Mouse (Mus musculus) macrophage (primary cell): ENCODE data around the gene Erbb2. TPM values are rescaled to one million over a fixed set of nuclear protein-coding genes. Genes with fewer than 3 reads are reported as not detected.

Experiments used
- H3K27ac ChIP-seq: fragments of 350-480 bp; formaldehyde crosslinking; 2 replicates; pipeline ENCODE4 v1.9.0; 2021
- H3K36me3 ChIP-seq: fragments of 350-480 bp; formaldehyde crosslinking; 2 replicates; pipeline ENCODE4 v1.9.0; 2021; ENCODE audit errors: inconsistent target
- H3K4me3 ChIP-seq: fragments of 350-480 bp; formaldehyde crosslinking; 2 replicates; pipeline ENCODE4 v1.9.0; 2021; ENCODE audit errors: inconsistent target
- H3K79me2 ChIP-seq: fragments of 350-480 bp; formaldehyde crosslinking; 2 replicates; pipeline ENCODE4 v1.9.0; 2021; ENCODE audit errors: inconsistent target
- WGBS: methylation state at CpG from one replicate; pipeline ENCODE4 v1.1.7; 2026; ENCODE audit warnings: inconsistent platforms; ENCODE audit not compliant: missing documents; 5-methylcytosine and 5-hydroxymethylcytosine counted together
- polyA plus RNA-seq: library from polyadenylated mRNA; stranded (reverse); fragments of 250-400 nt; gene quantifications from 3 replicates; pipeline ENCODE4 v1.2.4, GENCODE M21; 2018; ENCODE audit warnings: inconsistent platforms

Gene Erbb2
- polyA plus RNA-seq, 1 experiment from 2014 or later, result not detected

DNA sequence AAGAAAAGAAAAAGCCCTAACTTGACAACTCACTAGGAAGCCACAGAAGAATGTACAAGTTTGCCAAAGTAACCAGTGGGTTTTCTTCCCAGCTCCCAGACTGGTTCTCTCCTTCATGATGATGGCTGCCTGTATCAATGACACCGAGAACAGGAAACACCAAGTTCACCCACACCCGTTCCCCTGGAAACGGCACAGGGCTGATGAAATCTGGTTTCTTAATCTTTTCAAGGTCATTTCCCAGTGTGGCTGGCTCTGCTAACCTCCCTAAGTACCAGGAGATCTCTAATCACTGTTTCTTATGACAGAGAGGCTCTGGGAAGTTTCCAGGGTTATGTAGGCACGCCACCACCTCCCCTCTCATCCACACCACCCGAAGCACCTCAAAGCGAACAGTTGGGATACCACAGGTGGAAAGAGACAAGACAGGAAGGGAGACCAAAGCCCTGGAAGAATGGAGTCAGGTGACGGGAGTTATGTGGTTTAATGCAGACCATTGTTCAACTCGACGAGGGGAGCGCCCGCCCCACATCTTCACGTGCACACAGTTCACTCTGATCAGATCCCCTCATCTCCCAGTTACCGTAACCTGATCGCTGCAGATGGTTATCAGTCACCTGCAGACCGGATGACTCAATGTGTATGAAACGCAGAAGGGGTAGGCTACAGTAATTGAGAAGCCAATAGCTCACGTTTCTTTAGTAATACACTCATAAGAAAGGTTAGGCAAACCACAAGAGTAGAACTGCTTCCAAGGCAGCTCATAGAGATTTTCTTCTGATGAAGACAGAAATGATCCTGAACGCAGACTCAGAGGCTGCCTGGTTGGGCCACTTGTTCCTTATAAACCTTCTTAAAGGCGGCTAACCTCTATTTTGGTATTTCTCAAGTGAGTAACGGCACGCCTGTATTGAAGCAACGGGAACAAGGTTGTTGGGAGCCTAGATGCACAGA, 57.8 kb downstream of the Erbb2 start:
- no peak overlapping the region for H3K4me3 ChIP-seq
- H3K79me2 ChIP-seq, result no peaks in the 10 kb centered on the region
- no peaks in the 10 kb centered on the region for H3K36me3 ChIP-seq
- WGBS, result 47% methylated on average over 22 of the region's 22 CpGs
- H3K27ac ChIP-seq, result no peak overlapping the region

DNA sequence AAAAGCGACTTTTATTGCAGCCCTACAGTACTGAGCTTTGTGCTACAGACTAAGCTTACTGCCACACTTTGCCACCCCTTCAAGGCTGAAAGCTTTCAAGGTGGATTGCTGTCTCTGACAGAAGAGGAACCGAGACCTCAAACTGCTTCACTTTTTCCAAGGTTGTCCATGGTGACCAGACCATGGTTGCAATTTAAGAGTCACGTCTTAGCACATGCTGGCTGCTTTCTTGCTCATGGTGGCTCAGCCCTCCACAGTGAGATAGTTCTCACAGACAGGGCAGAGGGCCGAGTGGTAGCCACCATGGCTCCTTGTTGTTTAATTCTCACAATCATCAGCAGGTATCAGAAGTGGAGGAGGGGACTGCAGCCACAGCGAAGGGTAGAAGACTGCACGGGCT, 58.5 kb downstream of the Erbb2 start:
- H3K79me2 ChIP-seq, result no peaks in the 10 kb centered on the region
- H3K4me3 ChIP-seq, result no peak overlapping the region
- no peaks in the 10 kb centered on the region for H3K36me3 ChIP-seq
- 62% methylated on average over 6 of the region's 6 CpGs for WGBS
- no peak overlapping the region for H3K27ac ChIP-seq

DNA sequence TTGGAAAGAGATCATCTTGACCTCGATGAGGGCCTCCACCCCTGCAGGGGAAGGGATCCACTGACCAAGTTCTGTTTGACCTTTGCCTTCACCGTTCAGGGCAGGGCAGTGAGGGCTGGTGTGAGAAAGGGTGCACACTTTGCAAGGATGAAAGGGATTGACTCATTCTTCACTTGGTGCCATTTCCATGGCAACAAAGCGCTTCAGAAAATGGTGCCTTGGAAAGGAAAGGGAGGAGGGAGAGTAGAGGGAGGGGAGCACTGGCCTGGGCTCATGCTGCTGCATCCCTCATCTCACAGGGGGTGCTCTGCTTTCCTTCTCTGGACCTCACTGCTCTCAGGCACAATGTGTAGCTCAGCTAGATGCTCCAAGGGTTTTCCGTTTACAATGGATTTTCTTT, 60.4 kb downstream of the Erbb2 start:
- Histone ChIP-seq H3K79me2 (no peaks in the 10 kb centered on the region), H3K4me3 (no peak overlapping the region), H3K27ac (no peak overlapping the region), H3K36me3 (no peaks in the 10 kb centered on the region)
- WGBS, result 86% methylated on average over 4 of the region's 4 CpGs

DNA sequence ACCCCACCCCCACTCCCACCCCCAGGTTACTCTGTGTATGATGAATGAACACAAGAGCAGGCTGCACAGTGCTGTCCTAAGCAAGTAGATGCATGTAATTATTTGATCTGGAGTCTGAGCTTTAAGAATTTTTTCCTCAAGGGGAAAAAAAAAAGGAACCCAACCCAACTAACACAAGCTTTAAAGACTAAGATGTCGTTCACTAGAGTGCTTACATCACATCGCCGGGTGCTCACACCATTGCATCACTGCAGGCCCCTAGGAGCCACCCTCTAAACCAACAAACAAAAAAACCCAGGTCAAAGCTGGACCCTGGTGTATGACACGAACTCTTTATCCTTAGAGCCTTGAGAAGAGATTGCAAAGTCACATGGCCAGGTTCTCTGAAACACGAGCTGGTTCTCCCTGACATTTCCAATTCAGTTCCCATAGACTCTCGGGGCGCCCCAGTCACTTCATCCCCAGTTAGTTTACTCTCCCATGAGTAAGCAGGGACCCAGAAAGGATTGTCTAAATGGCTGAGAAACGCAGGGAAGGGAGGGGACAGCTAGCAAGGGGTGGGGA, 61.7 kb downstream of the Erbb2 start:
- Histone ChIP-seq H3K27ac (no peak overlapping the region), H3K4me3 (no peak overlapping the region), H3K36me3 (no peaks in the 10 kb centered on the region), H3K79me2 (no peaks in the 10 kb centered on the region)
- WGBS, result 65% methylated on average over 8 of the region's 8 CpGs

DNA sequence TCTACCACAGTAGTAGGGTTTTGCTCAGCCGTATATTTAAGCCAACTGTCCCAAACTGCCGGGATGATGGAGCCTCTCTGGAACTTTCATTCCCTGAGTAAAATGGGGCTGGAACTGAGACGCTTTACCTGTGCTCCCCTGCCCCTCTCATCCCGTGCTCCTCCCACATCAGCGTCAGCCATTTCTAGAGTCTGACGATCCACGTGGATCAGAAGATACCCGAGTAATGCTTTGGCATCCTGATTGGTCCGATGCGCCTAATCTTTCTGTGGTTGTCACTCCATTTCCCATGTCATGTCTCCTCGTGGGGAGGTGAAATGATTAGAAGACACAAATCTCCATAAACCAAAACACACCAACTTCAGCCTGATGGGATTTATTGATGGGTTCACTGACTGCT, 62.7 kb downstream of the Erbb2 start:
- Histone ChIP-seq H3K79me2 (no peaks in the 10 kb centered on the region), H3K27ac (no peak overlapping the region), H3K4me3 (no peak overlapping the region), H3K36me3 (no peaks in the 10 kb centered on the region)
- 94% methylated on average over 11 of the region's 11 CpGs for WGBS

DNA sequence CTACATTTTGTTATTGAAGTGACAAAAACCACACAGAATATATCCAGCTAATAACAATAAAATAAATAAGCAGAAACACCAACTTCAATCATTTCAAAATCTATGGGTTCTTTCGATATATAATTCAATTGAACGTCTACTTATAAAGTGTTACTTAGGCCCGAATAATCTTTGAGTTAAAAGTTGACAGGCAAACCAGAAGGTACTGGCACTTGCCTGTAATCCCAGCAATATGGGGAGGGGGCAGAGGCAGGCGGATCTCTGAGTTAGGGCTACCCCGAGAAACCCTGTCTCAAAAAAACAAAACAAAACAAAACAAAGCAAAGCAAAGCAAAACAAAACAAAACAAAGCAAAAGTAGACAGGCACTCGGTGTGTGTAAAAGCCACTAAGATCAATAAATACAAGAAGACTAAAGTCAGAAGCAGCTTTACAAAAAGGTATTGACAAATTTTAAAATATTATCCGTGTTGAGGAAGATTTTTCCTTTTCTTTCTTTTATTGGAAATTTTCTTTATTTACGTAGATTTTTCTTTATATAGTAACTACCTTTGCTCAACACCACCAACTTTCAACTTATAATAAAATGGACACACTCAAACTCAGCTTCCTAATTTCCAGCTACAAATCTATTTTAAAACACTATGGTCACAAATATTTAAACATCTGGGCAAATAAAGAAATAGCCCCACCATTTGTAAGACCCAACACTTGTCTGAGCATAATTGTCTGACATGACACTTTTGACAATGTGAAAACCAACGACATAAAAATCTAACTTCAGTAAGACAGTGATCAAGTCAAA, 63.6 kb downstream of the Erbb2 start:
- Histone ChIP-seq H3K79me2 (no peaks in the 10 kb centered on the region), H3K36me3 (no peaks in the 10 kb centered on the region), H3K27ac (no peak overlapping the region), H3K4me3 (no peak overlapping the region)
- WGBS, result 92% methylated on average over 9 of the region's 9 CpGs

DNA sequence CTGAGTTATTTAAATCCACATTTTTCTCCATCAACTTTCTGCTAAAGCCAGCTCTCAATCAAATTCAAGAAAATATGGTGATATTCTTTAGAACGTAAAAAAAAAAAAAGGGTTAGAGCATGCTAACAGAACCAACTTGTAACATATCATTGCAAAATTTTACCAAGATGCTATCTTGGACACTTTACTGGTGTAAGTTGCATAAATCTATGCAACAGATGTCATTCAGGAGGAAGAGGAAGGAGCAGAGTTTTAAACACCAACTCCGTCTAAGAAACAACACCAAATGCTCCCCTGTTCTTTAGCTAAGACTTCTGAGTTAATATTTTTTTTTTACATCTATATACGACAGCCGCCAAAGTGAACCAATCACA, 64.2 kb downstream of the Erbb2 start:
- H3K36me3 ChIP-seq, result no peaks in the 10 kb centered on the region
- H3K4me3 ChIP-seq, result no peak overlapping the region
- WGBS, result 58% methylated on average over 4 of the region's 4 CpGs
- H3K27ac ChIP-seq, result no peak overlapping the region
- H3K79me2 ChIP-seq, result no peaks in the 10 kb centered on the region

DNA sequence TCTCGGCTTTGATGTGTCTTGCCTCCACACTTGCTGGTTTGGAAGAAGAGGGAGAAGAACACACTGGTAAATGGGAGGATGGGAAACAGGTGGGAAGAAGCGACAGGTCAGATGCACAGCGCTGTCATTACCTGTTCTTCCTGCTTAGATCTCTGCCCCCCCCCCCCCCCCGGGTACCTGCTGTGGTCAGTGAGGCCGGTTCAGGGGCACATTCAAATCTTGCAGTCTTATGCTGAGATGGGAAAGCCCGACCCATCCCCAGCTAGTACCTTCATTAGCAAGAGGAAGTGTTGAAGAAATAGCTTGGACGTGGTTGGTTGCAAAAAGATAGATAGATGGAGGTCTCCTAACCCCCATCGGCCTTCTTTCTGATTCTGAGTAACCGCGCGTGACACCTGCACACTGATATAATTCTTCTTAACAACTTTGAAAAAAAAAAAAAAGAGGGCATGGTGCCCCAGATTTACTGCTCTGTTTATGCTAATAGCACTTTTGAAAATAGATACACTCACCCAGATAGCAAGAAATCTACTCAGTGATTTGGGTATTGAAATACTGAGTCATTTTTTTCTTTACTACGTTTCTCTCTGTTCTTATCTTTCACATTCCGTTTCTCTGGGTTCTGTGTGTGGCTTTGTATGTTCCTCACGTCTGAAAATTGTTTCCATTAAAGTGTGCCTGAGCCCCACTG, 64.9 kb downstream of the Erbb2 start:
- no peak overlapping the region for H3K27ac ChIP-seq

DNA sequence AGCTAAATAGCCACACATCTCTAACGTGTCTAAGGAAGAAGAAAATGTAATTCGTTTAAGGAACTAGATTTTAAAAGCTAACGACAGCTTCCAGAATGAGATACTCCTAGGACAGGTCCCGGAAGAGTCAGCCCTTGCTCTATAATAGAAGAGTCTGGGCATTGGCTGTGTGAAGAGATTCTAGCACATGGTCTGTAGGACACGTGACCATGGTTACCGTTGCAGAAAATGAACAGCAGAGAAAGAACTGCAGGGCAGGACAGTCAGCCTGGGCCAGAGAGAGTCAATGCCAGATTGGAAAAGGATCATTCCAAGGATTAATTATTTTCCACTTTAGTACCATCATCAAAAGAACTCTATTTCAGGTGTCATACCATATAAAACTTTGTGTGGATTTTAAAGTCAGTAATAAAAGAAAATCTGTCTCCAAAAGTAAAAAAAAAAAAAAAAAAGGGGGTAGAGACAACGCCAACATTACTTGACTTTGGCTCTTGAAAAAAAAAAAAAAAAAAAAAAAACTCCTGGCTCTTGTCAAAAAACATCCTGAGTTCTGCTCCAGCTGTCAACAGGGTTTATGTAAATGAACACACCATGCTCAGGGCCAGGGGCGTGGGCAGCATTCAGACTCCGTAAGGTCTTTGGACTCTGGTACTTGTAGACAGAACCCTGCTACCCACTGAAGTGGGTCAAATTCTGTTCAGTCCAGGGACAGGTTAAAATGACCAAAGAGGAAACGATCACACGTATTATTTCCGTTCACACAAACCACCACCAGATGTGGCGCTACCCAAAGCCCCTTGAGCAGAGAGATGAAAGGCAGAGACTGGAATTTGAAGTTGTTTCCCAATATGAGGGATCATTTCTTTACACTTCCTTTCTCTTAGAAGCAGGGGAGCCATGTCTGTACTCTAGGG, 67.0 kb downstream of the Erbb2 start:
- no peaks in the 10 kb centered on the region for H3K36me3 ChIP-seq
- 75% methylated on average over 13 of the region's 13 CpGs for WGBS
- H3K4me3 ChIP-seq, result no peak overlapping the region
- H3K27ac ChIP-seq, result no peak overlapping the region
- H3K79me2 ChIP-seq, result no peaks in the 10 kb centered on the region

More for the DNA sequence above, 64.9 kb downstream of the Erbb2 start:
- 69% methylated on average over 14 of the region's 14 CpGs for WGBS
- Histone ChIP-seq H3K4me3 (no peak overlapping the region), H3K79me2 (no peaks in the 10 kb centered on the region), H3K36me3 (no peaks in the 10 kb centered on the region)

DNA sequence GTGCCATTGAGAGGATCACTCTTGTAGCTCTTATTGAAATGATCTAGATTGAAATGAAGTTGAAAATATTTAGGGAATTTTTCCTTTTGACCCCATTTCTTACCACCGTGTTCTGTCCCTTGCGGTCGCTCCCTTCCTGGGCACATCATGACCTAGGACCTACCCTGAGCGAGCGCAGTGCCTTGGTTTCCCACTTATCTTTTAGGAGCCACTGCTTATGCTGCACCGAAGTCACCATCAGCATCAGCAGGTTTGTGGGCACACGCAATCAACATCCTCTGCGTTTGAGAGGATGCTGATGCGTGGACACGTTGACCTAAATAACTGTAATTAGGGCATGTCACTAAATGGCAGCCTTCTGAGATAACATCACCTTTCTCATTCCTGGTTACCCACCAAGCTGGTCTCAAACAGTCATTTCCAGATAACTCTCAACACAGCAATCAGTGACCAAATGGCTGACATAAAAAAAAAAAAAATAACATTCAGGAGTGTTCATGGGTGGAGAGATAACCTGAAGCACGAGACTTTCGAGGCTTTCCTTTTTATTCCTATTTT, 67.7 kb downstream of the Erbb2 start:
- Histone ChIP-seq H3K36me3 (no peaks in the 10 kb centered on the region), H3K27ac (no peak overlapping the region), H3K4me3 (no peak overlapping the region), H3K79me2 (no peaks in the 10 kb centered on the region)
- 80% methylated on average over 10 of the region's 12 CpGs for WGBS

DNA sequence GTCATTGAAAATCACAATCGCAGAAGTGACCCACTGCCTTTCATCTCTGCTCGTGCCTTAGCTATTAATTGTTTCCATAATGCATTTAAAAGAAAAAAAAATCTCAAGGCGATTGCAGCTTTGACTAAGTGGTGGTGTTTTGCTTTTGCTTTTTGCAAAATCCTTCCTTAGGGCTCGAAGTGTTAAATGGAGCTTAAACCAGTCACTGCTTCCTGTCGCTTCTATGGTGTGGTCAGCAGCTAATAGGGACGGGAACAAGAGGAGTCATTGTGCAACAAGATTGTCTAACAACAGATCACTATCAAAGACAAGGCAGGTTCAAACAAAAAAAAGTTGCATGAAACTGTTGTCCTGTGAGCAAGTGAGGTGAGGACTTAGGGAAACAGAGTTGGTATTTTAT, 69.0 kb downstream of the Erbb2 start:
- H3K4me3 ChIP-seq, result no peak overlapping the region
- no peaks in the 10 kb centered on the region for H3K79me2 ChIP-seq
- WGBS, result 33% methylated on average over 6 of the region's 6 CpGs
- no peaks in the 10 kb centered on the region for H3K36me3 ChIP-seq
- no peak overlapping the region for H3K27ac ChIP-seq

DNA sequence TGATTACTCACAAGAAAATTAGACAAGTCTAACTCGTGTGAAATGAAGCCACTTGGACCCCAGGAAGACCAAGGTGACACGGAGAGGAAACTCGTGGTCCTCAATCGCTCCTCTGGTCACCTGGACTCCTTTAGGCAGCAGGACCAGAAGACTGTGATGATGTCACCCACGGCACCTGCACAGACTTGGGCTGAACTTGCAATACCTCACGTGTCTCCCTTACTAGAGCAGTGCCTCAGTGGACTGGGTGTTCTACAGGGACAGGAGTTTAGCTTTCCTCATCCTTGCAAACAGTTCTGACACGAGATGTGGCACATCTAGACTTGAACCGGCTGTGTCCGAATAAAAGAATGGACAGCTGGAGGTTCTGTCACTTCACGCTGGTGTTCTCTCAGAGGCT, 69.8 kb downstream of the Erbb2 start:
- Histone ChIP-seq H3K36me3 (no peaks in the 10 kb centered on the region), H3K27ac (no peak overlapping the region), H3K4me3 (no peak overlapping the region), H3K79me2 (no peaks in the 10 kb centered on the region)
- WGBS, result 85% methylated on average over 10 of the region's 10 CpGs

DNA sequence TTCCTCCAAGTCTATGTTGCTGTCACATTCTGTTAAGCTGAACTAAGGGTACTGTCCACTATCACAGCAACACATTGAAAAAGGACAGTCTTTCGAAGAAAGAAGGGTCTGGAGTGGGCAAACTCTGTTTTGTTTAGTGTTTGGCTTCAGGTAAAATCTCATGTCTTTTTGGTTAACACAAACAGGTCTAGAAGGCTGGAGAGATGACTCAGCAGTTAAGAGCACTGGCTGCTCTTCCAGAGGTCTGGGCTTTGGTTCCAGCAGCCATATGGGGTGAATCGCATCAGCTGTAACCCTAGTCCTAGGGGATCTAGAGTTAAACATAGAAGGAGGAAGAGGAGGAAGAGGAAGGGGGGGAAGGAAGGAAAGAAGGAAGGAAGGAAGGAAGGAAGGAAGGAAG, 73.5 kb downstream of the Erbb2 start:
- Histone ChIP-seq H3K36me3 (no peaks in the 10 kb centered on the region), H3K79me2 (no peaks in the 10 kb centered on the region), H3K4me3 (no peak overlapping the region), H3K27ac (no peak overlapping the region)
- 84% methylated on average over 2 of the region's 2 CpGs for WGBS
